Mouse (Mus musculus): ENCODE data around the gene Rab27a. TPM values are rescaled to one million over a fixed set of nuclear protein-coding genes. Genes with fewer than 3 reads are reported as not detected.
A peak's percentile ranks its signal among the peaks of the same experiment; 100 is the strongest.
"Not testable (repeated sequence)": the region's sequence is repeated elsewhere in the genome, so short reads cannot be mapped to it uniquely, and the experiment has no call there.

The Rab27a gene
- polyA plus RNA-seq, 1 experiment from 2014 or later: 8.8 TPM

DNA sequence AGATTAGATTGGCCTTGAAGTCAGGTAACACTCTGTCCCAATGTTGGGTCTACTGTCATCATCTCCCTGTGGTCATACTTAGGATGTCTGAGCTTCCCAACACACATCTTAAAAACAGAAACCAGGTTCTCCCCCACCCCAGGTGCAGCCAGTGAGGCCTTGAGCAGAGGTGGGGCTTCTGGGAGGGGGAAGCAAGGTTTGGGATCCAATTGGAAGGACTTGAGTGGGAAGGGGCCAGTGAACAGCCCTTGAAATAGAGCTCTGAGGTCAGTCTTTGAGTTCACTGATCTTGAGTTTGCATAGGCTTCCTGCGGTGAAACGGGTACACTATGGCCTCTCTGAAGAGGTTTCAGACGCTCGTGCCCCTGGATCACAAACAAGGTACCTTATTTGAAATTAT lies 57.5 kb downstream of the Rab27a start, which contains the start of gene Gm20509:
Gene Gm20509, plus strand, starts transcription at position 290 of the 400 bp plus-strand sequence.
- peaks cover 8% of the 10 kb centered on the region for H3K4me1 ChIP-seq
- no peaks in the 10 kb centered on the region for H3K9me3 ChIP-seq
- H3K36me3 ChIP-seq: no peaks in the 10 kb centered on the region
- no peak for ATAC-seq (ENCODE audit: low FRiP score, low read depth)
- no peak within 1 kb of the TSS for H3K27ac ChIP-seq
- peak within 1 kb of the TSS; percentile 68 for H3K9ac ChIP-seq
- H3K4me3 ChIP-seq: peak within 1 kb of the TSS; percentile 48
- 94% methylated on average over 4 of the region's 4 CpGs for WGBS
- H3K27me3 ChIP-seq: peaks cover 50% of the 10 kb centered on the region
- H3K4me2 ChIP-seq (replicated peaks): peak within 1 kb of the TSS; percentile 86

- peak; percentile 48; the same call in 1 of the 2 replicates for ATAC-seq (ENCODE audit: low FRiP score, low read depth)
- WGBS: 4% methylated on average over 60 of the region's 60 CpGs
- peak overlapping the region; percentile 68 for H3K9ac ChIP-seq
- no peaks in the 10 kb centered on the region for H3K36me3 ChIP-seq
- peaks cover 8% of the 10 kb centered on the region for H3K4me1 ChIP-seq
- no peaks in the 10 kb centered on the region for H3K9me3 ChIP-seq
- H3K27me3 ChIP-seq: peaks cover 52% of the 10 kb centered on the region
- H3K4me3 ChIP-seq: peak overlapping the region; percentile 48
- H3K4me2 ChIP-seq (replicated peaks): peak overlapping the region; percentile 86
- H3K27ac ChIP-seq: no peak overlapping the region
Observed at GRCm38 (mm10) chr9:73103159-73103879, 58.7 kb downstream of the Rab27a start.

- 0 out of 2 replicates have a peak, but pooled peaks have one; percentile 12 for ATAC-seq (ENCODE audit: low FRiP score, low read depth)
- H3K4me1 ChIP-seq: peaks cover 8% of the 10 kb centered on the region
- peaks cover 52% of the 10 kb centered on the region for H3K27me3 ChIP-seq
- no peaks in the 10 kb centered on the region for H3K36me3 ChIP-seq
- no peaks in the 10 kb centered on the region for H3K9me3 ChIP-seq
- no peak overlapping the region for H3K27ac ChIP-seq
- WGBS: 28% methylated on average over 5 of the region's 5 CpGs
- H3K4me3 ChIP-seq: peak overlapping the region; percentile 48
- peak overlapping the region; percentile 68 for H3K9ac ChIP-seq
- H3K4me2 ChIP-seq (replicated peaks): peak overlapping the region; percentile 86
Observed at GRCm38 (mm10) chr9:73103880-73104198, 59.2 kb downstream of the Rab27a start.

DNA sequence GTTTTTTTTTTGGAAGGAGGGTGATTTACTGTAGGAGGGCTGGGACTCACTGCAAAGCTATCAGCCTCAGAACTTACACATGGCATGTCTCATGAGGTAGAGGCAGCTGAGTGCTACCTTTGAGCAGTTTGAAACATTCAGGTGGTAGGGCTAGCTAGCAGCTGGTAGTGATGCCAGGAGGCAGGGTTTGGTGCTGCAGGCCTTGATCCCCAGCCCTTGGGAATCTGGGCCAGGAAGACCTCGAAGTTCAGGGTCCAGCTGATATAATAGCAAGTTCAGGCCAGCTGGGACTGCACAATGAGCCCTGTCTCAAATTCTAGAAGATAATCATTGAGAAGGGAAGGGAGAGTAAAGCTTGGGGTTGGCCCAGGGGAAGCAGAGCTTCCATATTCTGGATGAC lies 60.5 kb downstream of the Rab27a start:
- Histone ChIP-seq H3K4me2 (replicated peaks) (no peak overlapping the region), H3K4me1 (peaks cover 8% of the 10 kb centered on the region), H3K36me3 (no peaks in the 10 kb centered on the region), H3K4me3 (no peak overlapping the region), H3K27me3 (peaks cover 55% of the 10 kb centered on the region), H3K9ac (no peak overlapping the region), H3K27ac (no peak overlapping the region), H3K9me3 (no peaks in the 10 kb centered on the region)
- WGBS: 71% methylated on average over 1 of the region's 1 CpGs
- ATAC-seq (ENCODE audit: low FRiP score, low read depth): no peak

- H3K9me3 ChIP-seq: no peaks in the 10 kb centered on the region
- no peak overlapping the region for H3K9ac ChIP-seq
- no peak for ATAC-seq (ENCODE audit: low FRiP score, low read depth)
- peaks cover 55% of the 10 kb centered on the region for H3K27me3 ChIP-seq
- no peaks in the 10 kb centered on the region for H3K36me3 ChIP-seq
- no peak overlapping the region for H3K4me2 ChIP-seq (replicated peaks)
- no peak overlapping the region for H3K4me3 ChIP-seq
- peaks cover 8% of the 10 kb centered on the region for H3K4me1 ChIP-seq
- H3K27ac ChIP-seq: no peak overlapping the region
Observed at GRCm38 (mm10) chr9:73105771-73106170, 61.1 kb downstream of the Rab27a start.

DNA sequence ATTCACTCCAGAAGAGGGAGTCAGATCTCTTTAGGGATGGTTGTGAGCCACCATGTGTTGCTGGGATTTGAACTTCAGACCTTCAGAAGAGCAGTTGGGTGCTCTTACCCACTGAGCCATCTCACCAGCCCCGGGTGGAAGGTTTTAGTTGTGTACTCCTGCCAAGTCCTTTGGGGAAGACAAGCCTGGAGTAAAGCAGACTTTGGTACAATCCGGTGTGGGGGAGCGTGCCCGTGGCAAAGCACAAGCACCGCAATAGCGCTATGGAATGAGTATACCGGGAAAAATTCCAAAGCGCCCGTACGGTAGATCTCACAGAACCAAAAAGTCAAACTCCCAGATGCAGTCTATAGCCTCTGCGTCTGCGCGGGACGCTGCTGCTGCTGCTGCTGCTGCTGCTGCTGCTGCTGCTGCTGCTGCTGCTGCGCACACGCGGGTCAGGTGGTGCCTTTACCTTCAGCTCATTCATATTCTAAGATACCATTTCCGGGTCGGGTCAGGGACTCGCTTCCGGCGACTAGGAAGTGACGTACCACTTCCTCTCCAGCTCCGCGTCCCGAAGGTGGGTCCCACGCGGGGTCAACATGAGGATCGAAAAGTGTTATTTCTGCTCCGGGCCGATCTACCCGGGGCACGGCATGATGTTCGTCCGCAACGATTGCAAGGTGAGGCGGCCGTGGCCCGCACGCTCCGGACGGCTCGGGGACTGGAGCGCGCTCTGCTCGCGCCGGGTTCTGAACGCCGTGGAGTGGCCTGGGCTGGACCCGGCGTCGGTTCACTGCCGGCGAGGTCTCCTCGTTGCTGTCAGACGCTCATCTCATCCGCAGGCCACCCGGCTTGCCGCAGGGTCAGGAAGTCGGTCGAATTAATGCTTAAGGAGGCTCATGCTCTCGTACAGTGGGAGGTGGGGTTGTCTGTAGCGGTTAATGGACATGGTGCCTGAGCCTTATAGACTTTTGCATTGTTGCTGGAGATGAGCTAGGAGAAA lies 68.6 kb downstream of the Rab27a start, which contains the start of gene Rsl24d1:
Gene Rsl24d1, plus strand, starts transcription at position 508 of the 988 bp plus-strand sequence.
- WGBS: under 1% methylated on average over 64 of the region's 64 CpGs
- Histone ChIP-seq H3K4me1 (peaks cover 7% of the 10 kb centered on the region), H3K27me3 (0 out of 2 replicates have a peak, but pooled peaks cover 3% of the 10 kb centered on the region), H3K9me3 (no peaks in the 10 kb centered on the region), H3K4me2 (replicated peaks) (peak within 1 kb of the TSS; percentile 84), H3K27ac (peak within 1 kb of the TSS; percentile 78), H3K36me3 (peaks cover 26% of the 10 kb centered on the region), H3K9ac (peak within 1 kb of the TSS; percentile 83), H3K4me3 (peak within 1 kb of the TSS; percentile 97)
- peak; percentile 98 for ATAC-seq (ENCODE audit: low FRiP score, low read depth)

DNA sequence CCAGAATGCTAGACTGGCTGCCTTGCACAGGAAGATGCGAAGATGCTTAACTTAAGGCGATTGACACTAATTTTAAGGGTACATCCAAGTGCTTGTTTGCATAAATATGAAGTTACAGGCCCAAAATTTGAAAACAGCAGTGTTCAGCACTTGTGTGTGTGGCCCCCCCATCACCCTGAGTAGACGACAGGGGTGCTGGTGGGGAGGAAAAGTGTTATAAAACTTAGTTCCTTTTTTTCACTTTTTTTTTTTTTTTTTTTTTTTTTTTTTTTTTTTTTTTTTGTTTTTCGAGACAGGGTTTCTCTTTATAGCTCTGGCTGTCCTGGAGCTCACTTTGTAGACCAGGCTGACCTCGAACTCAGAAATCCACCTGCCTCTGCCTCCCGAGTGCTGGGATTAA lies 72.0 kb downstream of the Rab27a start:
- not testable (repeated sequence) for H3K9me3 ChIP-seq; H3K9ac ChIP-seq; H3K27me3 ChIP-seq; H3K27ac ChIP-seq; H3K4me3 ChIP-seq; ATAC-seq (ENCODE audit: low FRiP score, low read depth); H3K4me2 ChIP-seq (replicated peaks); H3K4me1 ChIP-seq
- 94% methylated on average over 5 of the region's 6 CpGs for WGBS
- peaks cover 52% of the 10 kb centered on the region for H3K36me3 ChIP-seq

- 89% methylated on average over 4 of the region's 4 CpGs for WGBS
- H3K36me3 ChIP-seq: peaks cover 61% of the 10 kb centered on the region
Observed at GRCm38 (mm10) chr9:73118012-73118411, 73.4 kb downstream of the Rab27a start.

GRCm38 (mm10) chr9:73121735-73122134 lies 77.1 kb downstream of the Rab27a start:
- no peaks in the 10 kb centered on the region for H3K9me3 ChIP-seq
- no peak overlapping the region for H3K4me3 ChIP-seq
- no peaks in the 10 kb centered on the region for H3K27me3 ChIP-seq
- peaks cover 81% of the 10 kb centered on the region for H3K36me3 ChIP-seq
- no peaks in the 10 kb centered on the region for H3K4me1 ChIP-seq
- WGBS: 80% methylated on average over 8 of the region's 8 CpGs
- no peak overlapping the region for H3K9ac ChIP-seq
- no peak overlapping the region for H3K4me2 ChIP-seq (replicated peaks)
- no peak for ATAC-seq (ENCODE audit: low FRiP score, low read depth)
- H3K27ac ChIP-seq: no peak overlapping the region

More at GRCm38 (mm10) chr9:73118012-73118411, 73.4 kb downstream of the Rab27a start:
- Histone ChIP-seq H3K9ac (no peak overlapping the region), H3K4me3 (no peak overlapping the region), H3K27me3 (no peaks in the 10 kb centered on the region), H3K9me3 (no peaks in the 10 kb centered on the region), H3K27ac (no peak overlapping the region), H3K4me2 (replicated peaks) (no peak overlapping the region), H3K4me1 (peaks cover 7% of the 10 kb centered on the region)
- ATAC-seq (ENCODE audit: low FRiP score, low read depth): no peak

DNA sequence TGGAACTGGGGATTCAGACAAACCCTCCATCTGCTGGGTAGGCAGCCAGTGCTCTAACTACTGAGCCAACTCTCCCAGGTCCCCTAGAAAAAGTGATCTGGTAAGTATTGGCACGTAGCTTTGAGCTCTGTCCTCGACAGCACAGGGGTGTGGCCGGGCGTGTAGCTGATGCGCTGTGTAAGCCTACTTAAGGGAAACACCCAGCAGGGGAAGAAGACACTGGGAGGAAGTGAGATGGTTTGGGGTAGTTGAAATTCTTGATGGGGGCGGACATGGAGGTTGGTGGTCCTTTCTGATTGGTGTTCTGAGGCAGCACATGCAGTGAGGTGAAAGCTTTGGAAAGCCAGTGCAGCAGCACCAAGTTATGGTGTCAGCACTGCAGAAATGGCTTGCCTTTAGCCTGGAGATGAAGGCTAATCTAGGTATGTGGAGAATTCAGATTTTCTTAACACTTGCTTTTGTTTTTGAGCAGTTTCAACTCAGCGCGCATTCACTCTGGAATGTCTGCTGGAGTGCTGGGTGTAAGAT lies 80.5 kb downstream of the Rab27a start:
- H3K4me3 ChIP-seq: no peak overlapping the region
- H3K4me2 ChIP-seq (replicated peaks): no peak overlapping the region
- H3K36me3 ChIP-seq: peaks cover 91% of the 10 kb centered on the region
- no peaks in the 10 kb centered on the region for H3K27me3 ChIP-seq
- no peak overlapping the region for H3K9ac ChIP-seq
- no peak overlapping the region for H3K27ac ChIP-seq
- H3K9me3 ChIP-seq: no peaks in the 10 kb centered on the region
- ATAC-seq (ENCODE audit: low FRiP score, low read depth): no peak
- WGBS: 95% methylated on average over 8 of the region's 8 CpGs
- no peaks in the 10 kb centered on the region for H3K4me1 ChIP-seq

DNA sequence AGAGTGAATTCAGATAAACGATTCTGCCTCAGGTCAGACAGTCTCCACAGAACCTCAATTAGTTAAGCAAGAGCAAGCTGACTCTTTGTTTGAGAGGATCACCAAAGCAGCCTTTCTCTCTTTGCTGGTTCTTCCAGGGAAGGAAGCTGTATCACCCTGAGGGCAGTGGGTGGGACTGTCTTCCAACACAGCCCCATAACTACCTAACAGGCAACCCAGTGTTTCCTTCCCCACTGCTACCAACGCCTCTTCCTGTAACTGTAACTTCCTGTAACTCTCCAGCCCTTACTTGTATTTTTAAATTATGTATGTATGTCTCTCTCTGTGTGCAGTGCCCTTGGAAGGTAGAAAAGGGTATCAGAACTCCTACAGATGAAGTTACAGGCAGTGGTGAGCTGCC lies 82.8 kb downstream of the Rab27a start:
- Histone ChIP-seq H3K27me3 (no peaks in the 10 kb centered on the region), H3K27ac (no peak overlapping the region), H3K9ac (no peak overlapping the region), H3K9me3 (no peaks in the 10 kb centered on the region), H3K4me1 (no peaks in the 10 kb centered on the region), H3K4me3 (no peak overlapping the region), H3K36me3 (peaks cover 69% of the 10 kb centered on the region), H3K4me2 (replicated peaks) (no peak overlapping the region)
- ATAC-seq (ENCODE audit: low FRiP score, low read depth): no peak
- 82% methylated on average over 2 of the region's 2 CpGs for WGBS

- no peak for ATAC-seq (ENCODE audit: low FRiP score, low read depth)
- Histone ChIP-seq H3K4me1 (no peaks in the 10 kb centered on the region), H3K27ac (no peak overlapping the region), H3K9ac (no peak overlapping the region), H3K27me3 (no peaks in the 10 kb centered on the region), H3K4me2 (replicated peaks) (no peak overlapping the region), H3K9me3 (no peaks in the 10 kb centered on the region), H3K4me3 (no peak overlapping the region), H3K36me3 (peaks cover 49% of the 10 kb centered on the region)
- 87% methylated on average over 8 of the region's 8 CpGs for WGBS
Observed at GRCm38 (mm10) chr9:73129875-73130274, 85.2 kb downstream of the Rab27a start.
